Mouse (Mus musculus): ENCODE data around the gene Sel1l3. TPM values are rescaled to one million over a fixed set of nuclear protein-coding genes. Genes with fewer than 3 reads are reported as not detected.
A peak's percentile ranks its signal among the peaks of the same experiment; 100 is the strongest.

Gene Sel1l3
- 0.17 and 0.34 TPM in 2 replicates for total RNA-seq (2012; rRNA removed)
- 0.14 and 0.28 TPM in 2 replicates for total RNA-seq (2014; rRNA removed)
- 0.71 and 0.76 TPM in 2 replicates for polyA plus RNA-seq (2012; ENCODE audit: insufficient read length, low read depth)

DNA sequence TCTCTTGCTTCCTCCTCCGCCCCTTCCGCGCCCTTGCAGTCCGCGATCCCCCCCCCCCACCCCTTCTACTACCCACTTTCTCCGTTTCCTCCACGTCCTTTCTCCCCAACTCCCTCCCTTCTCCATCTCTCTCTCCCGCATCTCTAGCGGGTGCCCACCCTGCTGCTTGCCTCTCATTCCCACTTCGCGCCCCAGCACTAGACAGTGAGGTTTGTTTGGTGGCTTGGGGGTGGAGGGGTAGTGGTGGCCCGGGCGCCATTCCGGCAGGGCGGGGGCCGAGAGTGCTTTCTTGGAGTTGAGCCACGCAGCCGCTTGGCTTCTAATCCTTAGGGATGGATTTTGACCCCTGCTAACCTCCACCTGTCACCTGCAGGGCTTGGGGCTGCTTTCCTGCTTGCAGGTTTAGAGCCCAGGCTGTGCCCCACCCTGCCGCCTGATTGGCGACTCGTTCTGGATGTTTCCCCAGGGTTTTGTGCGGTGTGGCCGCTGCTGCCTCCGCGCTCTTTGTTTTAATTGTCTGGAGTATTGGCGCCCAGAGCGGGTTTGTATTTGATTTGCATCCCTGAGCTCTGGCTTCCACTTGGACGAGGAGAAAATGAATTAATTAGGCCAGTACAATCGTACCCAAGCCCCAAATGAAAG is at the start of gene Sel1l3:
Gene Sel1l3 (minus strand): TSS at position 217 of the 642 bp plus-strand sequence.
- Histone ChIP-seq H3K27ac (ENCODE audit: insufficient read depth, low read depth) (no peak within 1 kb of the TSS), H3K4me3 (replicated peaks in 1 of 3; ENCODE audit: low read depth in 2 of 3, low read length in 2 of 3, poor library complexity in 1 of 3) (peak within 1 kb of the TSS in 1 of 3 experiments; percentile 63), H3K27me3 (replicated peaks) (peaks cover 5% of the 10 kb centered on the region), H3K4me1 (ENCODE audit: control insufficient read depth in 1 of 2, insufficient read depth in 2 of 2) (no peaks in the 10 kb centered on the region), H3K9me3 (replicated peaks; ENCODE audit: low read length) (peaks cover 13% of the 10 kb centered on the region), H3K36me3 (replicated peaks in 1 of 2; ENCODE audit: control insufficient read depth in 1 of 2, insufficient read depth in 1 of 2, low read length in 1 of 2) (no peaks in the 10 kb centered on the region), H3K4me2 (ENCODE audit: insufficient read depth, low read depth, poor library complexity, severe bottlenecking) (peak within 1 kb of the TSS; percentile 88), H3K9ac (ENCODE audit: insufficient read depth, low read depth) (no peak within 1 kb of the TSS), H3K79me2 (replicated peaks; ENCODE audit: control insufficient read depth, extremely low read depth, insufficient read depth, poor library complexity, severe bottlenecking) (no peaks in the 10 kb centered on the region)
- in situ Hi-C loops (cut with MboI; ENCODE audit: low pct_ligation_motif_present, low pct_unique_long_range_greater_than_20kb, low sequenced_read_pairs) (no loop called here), dilution Hi-C loops (cut with MboI; ENCODE audit: extremely low pct_ligation_motif_present, extremely low pct_unique_long_range_greater_than_20kb, low sequenced_read_pairs) (no loop called here)
- DNase-seq (ENCODE audit: extremely low read depth): no peak
- TF ChIP-seq KAT2A (IDR thresholded peaks at IDR 0.05; ENCODE audit: insufficient replicate concordance, low read length) (no peak), NRF1 (IDR thresholded peaks at IDR 0.05; ENCODE audit: low read depth, low read length) (no peak), USF1 (IDR thresholded peaks at IDR 0.05; ENCODE audit: low read depth, low read length) (no peak), HCFC1 (IDR thresholded peaks at IDR 0.05; ENCODE audit: low read depth, low read length) (no peak), MAZ (IDR thresholded peaks at IDR 0.05; ENCODE audit: low read depth, low read length) (no peak), ZNF384 (IDR thresholded peaks at IDR 0.05; ENCODE audit: low read depth, low read length) (no peak), ZC3H11A (IDR thresholded peaks at IDR 0.05; ENCODE audit: low read depth, low read length) (no peak), BHLHE40 (IDR thresholded peaks at IDR 0.05; ENCODE audit: low read depth, low read length) (no peak), ELF1 (IDR thresholded peaks at IDR 0.05; ENCODE audit: low read depth, low read length) (no peak), JUND (conservative IDR thresholded peaks at IDR 0.05; ENCODE audit: low read depth, low read length) (no peak), RAD21 (IDR thresholded peaks at IDR 0.05; ENCODE audit: low read depth, low read length) (no peak), SIN3A (IDR thresholded peaks at IDR 0.05; ENCODE audit: low read length) (no peak), CHD1 (IDR thresholded peaks at IDR 0.05; ENCODE audit: low read depth, low read length) (no peak), TCF12 (IDR thresholded peaks at IDR 0.05; ENCODE audit: low read depth, low read length) (no peak), POLR2A (IDR thresholded peaks at IDR 0.05; ENCODE audit: low read depth, low read length) (no peak)

GRCm38 (mm10) chr5:53261999-53262398 is 48.3 kb upstream of the Sel1l3 start:
- Histone ChIP-seq H3K4me2 (ENCODE audit: insufficient read depth, low read depth, poor library complexity, severe bottlenecking) (no peak overlapping the region), H3K9me3 (replicated peaks; ENCODE audit: low read length) (no peaks in the 10 kb centered on the region), H3K79me2 (replicated peaks; ENCODE audit: control insufficient read depth, extremely low read depth, insufficient read depth, poor library complexity, severe bottlenecking) (no peaks in the 10 kb centered on the region), H3K27ac (ENCODE audit: insufficient read depth, low read depth) (no peak overlapping the region), H3K4me1 (ENCODE audit: control insufficient read depth in 1 of 2, insufficient read depth in 2 of 2) (peaks cover 0 to 23% of the 10 kb centered on the region in 2 experiments; a peak in 2 of 4 replicates), H3K9ac (ENCODE audit: insufficient read depth, low read depth) (no peak overlapping the region), H3K27me3 (replicated peaks) (no peaks in the 10 kb centered on the region), H3K36me3 (replicated peaks in 1 of 2; ENCODE audit: control insufficient read depth in 1 of 2, insufficient read depth in 1 of 2, low read length in 1 of 2) (no peaks in the 10 kb centered on the region), H3K4me3 (replicated peaks in 1 of 3; ENCODE audit: low read depth in 2 of 3, low read length in 2 of 3, poor library complexity in 1 of 3) (no peak overlapping the region)
- dilution Hi-C loops (cut with MboI; ENCODE audit: extremely low pct_ligation_motif_present, extremely low pct_unique_long_range_greater_than_20kb, low sequenced_read_pairs) (no loop called here), in situ Hi-C loops (cut with MboI; ENCODE audit: low pct_ligation_motif_present, low pct_unique_long_range_greater_than_20kb, low sequenced_read_pairs) (no loop called here)
- TF ChIP-seq BHLHE40 (IDR thresholded peaks at IDR 0.05; ENCODE audit: low read depth, low read length) (no peak), NRF1 (IDR thresholded peaks at IDR 0.05; ENCODE audit: low read depth, low read length) (no peak), ZNF384 (IDR thresholded peaks at IDR 0.05; ENCODE audit: low read depth, low read length) (no peak), IRF4 (IDR thresholded peaks at IDR 0.05; ENCODE audit: low read depth, low read length) (no peak), HCFC1 (IDR thresholded peaks at IDR 0.05; ENCODE audit: low read depth, low read length) (no peak), POLR2A (IDR thresholded peaks at IDR 0.05; ENCODE audit: low read depth, low read length) (no peak), MAFK (IDR thresholded peaks at IDR 0.05; ENCODE audit: insufficient replicate concordance, low read length) (no peak), RAD21 (IDR thresholded peaks at IDR 0.05; ENCODE audit: low read depth, low read length) (no peak), KAT2A (IDR thresholded peaks at IDR 0.05; ENCODE audit: insufficient replicate concordance, low read length) (no peak), ZMIZ1 (IDR thresholded peaks at IDR 0.05; ENCODE audit: low read depth, low read length) (no peak), GABPA (IDR thresholded peaks at IDR 0.05; ENCODE audit: insufficient replicate concordance, low read depth, low read length) (no peak)
- no peak for DNase-seq (ENCODE audit: extremely low read depth)

Measured in CH12.LX (cell line).